Mouse (Mus musculus) kidney, embryonic 14.5 days (tissue): Measurements from ENCODE around the gene Krt7. TPM values are rescaled to one million over a fixed set of nuclear protein-coding genes. Genes with fewer than 3 reads are reported as not detected.

Experiments
- ATAC-seq: fragments of 200-750 bp; cut with Nextera tagmentation; 2 replicates; pipeline ENCODE4 v1.8.0; 2017; ENCODE audit warnings: moderate number of reproducible peaks, mild to moderate bottlenecking, moderate TSS enrichment, moderate library complexity; ENCODE audit not compliant: low FRiP score, low TSS enrichment
- H3K27ac ChIP-seq: fragments of 300-500 bp; sonication (generic); 2 replicates; pipeline ENCODE4 v1.5.1; 2014; ENCODE audit warnings: low read depth, mild to moderate bottlenecking, low read length, moderate library complexity, mixed read lengths
- H3K27me3 ChIP-seq: fragments of 300-500 bp; sonication (generic); 2 replicates; pipeline ENCODE4 v1.6.1; 2014; ENCODE audit warnings: mild to moderate bottlenecking, low read length; ENCODE audit not compliant: control insufficient read depth, insufficient read depth
- H3K36me3 ChIP-seq: fragments of 300-500 bp; sonication (generic); 2 replicates; pipeline ENCODE4 v1.6.1; 2014; ENCODE audit warnings: low read length, mixed read lengths; ENCODE audit not compliant: control insufficient read depth, insufficient read depth
- H3K4me1 ChIP-seq: fragments of 300-500 bp; sonication (generic); 2 replicates; pipeline ENCODE4 v1.6.1; 2014; ENCODE audit warnings: low read length, mixed read lengths; ENCODE audit not compliant: control insufficient read depth, insufficient read depth
- H3K4me2 ChIP-seq: fragments of 300-500 bp; sonication (generic); replicated peaks from 2 replicates; pipeline ENCODE4 v1.6.1; 2014; ENCODE audit warnings: low read depth, mild to moderate bottlenecking, low read length
- H3K4me3 ChIP-seq: fragments of 300-500 bp; sonication (generic); 2 replicates; pipeline ENCODE4 v1.5.1; 2014; ENCODE audit warnings: mild to moderate bottlenecking, low read length
- H3K9ac ChIP-seq: fragments of 300-500 bp; sonication (generic); 2 replicates; pipeline ENCODE4 v1.6.1; 2014; ENCODE audit warnings: low read depth, mild to moderate bottlenecking, low read length, moderate library complexity
- H3K9me3 ChIP-seq: fragments of 300-500 bp; sonication (generic); 2 replicates; pipeline ENCODE4 v1.6.1; 2016; ENCODE audit warnings: low read length; ENCODE audit not compliant: control insufficient read depth
- WGBS: fragments of 180-500 bp; shearing (Covaris S2); extraction: QIAGEN DNeasy Blood & Tissue Kit; methylation state at CpG from one replicate; pipeline ENCODE4 v1.1.7; 2014; 5-methylcytosine and 5-hydroxymethylcytosine counted together
- polyA plus RNA-seq: library from polyadenylated mRNA; unstranded; fragments of >200 nt; fragmentation: Nextera tagmentation; extraction: Ambion mirVana; gene quantifications from 2 replicates; pipeline ENCODE4 v1.2.1, GENCODE M21; 2014

Gene Krt7
- polyA plus RNA-seq, 1 experiment from 2014 or later = 44.0 TPM

DNA sequence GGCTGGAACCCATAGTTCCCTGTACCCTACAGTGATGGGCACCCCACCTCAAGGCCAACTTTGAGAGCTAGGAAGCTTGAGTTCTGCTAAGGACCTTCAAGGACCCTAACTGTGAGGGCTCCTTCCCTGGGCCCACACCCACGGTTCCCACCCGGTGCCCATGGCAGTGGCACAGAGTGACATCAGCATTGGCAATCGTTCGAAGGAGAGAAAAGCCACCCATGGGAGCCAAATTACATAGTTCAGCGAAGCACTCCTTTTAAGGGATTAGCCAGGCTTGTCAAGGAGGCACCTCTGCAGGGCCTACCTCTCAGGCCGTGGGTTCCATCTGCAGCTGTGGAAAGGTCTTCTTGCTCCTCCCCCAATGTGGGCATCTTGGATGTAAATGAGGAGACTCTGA lies 42.8 kb upstream of the Krt7 start:
- Histone ChIP-seq H3K9ac (no peak overlapping the region), H3K4me1 (peaks cover 20% of the 10 kb centered on the region), H3K36me3 (no peaks in the 10 kb centered on the region), H3K27me3 (no peaks in the 10 kb centered on the region), H3K27ac (no peak overlapping the region), H3K4me2 (no peak overlapping the region), H3K4me3 (no peak overlapping the region), H3K9me3 (no peaks in the 10 kb centered on the region)
- 81% methylated on average over 6 of the region's 6 CpGs for WGBS
- ATAC-seq = no peak

GRCm38 (mm10) chr15:101368502-101369381 lies 42.1 kb upstream of the Krt7 start:
- peaks cover 20% of the 10 kb centered on the region for H3K4me1 ChIP-seq
- no peak overlapping the region for H3K9ac ChIP-seq
- H3K4me3 ChIP-seq = no peak overlapping the region
- no peaks in the 10 kb centered on the region for H3K27me3 ChIP-seq
- no peaks in the 10 kb centered on the region for H3K36me3 ChIP-seq
- H3K27ac ChIP-seq = no peak overlapping the region
- WGBS = 74% methylated on average over 11 of the region's 11 CpGs
- no peaks in the 10 kb centered on the region for H3K9me3 ChIP-seq
- no peak for ATAC-seq
- no peak overlapping the region for H3K4me2 ChIP-seq

DNA sequence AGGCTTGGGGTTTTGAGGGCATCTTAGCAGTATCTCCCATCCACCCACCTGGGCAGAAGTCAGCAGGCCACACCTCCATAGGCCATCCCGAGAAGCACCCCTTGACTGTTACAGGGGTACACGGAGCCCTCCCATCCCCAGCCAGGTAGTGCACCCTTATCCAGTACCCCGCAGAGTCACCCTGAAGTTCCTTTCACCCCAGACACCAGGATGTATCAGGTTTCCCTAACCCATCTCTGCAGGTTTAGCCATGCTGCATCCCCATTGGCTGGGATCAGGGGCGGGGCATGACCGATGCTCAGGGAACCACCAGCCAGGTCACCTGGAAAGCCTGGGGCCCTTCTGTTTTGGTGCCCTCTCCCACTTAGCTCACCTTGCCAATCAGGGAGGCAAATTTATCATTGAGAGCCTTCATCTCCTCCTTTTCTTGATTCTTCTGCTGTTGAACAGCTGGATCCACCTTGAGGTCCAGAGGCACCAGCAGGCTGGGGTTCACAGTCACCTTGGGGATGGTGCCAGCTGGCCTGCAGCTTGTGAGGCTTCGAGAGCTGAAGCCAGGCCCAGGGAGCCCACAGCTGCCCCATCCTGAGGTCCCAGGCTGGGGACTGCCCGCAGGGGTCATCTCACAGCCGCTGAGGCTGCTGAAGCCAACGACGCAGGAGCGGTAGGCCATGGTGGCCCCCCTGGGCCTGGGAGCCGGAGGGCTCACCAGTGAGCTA lies 41.3 kb upstream of the Krt7 start:
- peak; percentile 5; the same call in 1 of the 2 replicates for ATAC-seq
- no peaks in the 10 kb centered on the region for H3K9me3 ChIP-seq
- H3K27ac ChIP-seq = peak overlapping the region; percentile 47; the same call in 1 of the 2 replicates
- H3K4me1 ChIP-seq = peaks cover 20% of the 10 kb centered on the region
- WGBS = 43% methylated on average over 12 of the region's 12 CpGs
- 0 out of 2 replicates have a peak overlapping the region, but pooled peaks have one; percentile 4 for H3K9ac ChIP-seq
- no peaks in the 10 kb centered on the region for H3K36me3 ChIP-seq
- H3K4me3 ChIP-seq = no peak overlapping the region
- H3K27me3 ChIP-seq = no peaks in the 10 kb centered on the region
- no peak overlapping the region; the same call in 1 of the 2 replicates for H3K4me2 ChIP-seq

DNA sequence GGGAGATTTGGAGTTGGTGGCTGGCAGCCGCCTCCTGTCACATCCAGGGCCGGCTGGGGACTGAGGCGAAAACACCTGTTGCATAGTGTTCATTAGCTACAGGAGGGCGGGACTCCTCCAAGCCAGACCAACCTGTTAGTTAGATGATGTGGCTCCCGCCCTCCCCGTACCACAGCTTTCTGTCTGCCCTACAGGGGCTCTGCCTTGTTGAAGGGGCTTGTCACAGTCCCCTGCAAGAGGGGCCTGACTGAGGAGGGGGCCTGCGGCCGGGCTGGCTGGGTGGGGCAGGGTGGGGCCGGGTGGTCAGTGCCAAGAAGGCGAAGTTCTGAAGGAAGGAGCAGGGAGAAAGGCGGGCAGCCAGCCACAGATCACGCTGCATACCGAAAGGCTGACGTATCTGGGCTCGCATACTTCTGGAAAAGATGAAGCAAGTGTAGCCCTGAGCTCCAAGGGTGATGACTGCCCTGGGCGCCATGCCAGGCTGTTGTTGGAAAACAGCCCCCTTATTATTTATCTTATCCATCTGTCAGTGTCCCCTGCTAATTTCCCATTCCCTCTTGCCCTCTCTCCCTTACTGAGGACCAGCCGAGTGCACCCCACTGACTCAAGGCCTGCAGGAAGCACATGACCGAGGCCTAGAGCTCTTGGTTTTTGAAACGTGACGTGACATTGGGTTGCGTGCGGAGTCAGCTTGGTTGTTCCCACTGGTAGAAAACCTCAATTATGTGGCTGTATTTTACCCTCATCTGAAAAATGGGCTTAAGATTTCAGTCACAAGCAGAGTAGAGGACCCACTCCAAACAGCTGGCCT lies 40.5 kb upstream of the Krt7 start, which contains the start of gene Krt80:
Gene Krt80, minus strand, starts transcription at position 62 of the 811 bp plus-strand sequence.
- Histone ChIP-seq H3K27me3 (no peaks in the 10 kb centered on the region), H3K9ac (0 out of 2 replicates have a peak within 1 kb of the TSS, but pooled peaks have one; percentile 4), H3K4me2 (no peak within 1 kb of the TSS; the same call in 1 of the 2 replicates), H3K27ac (peak within 1 kb of the TSS; percentile 47; the same call in 1 of the 2 replicates), H3K4me1 (peaks cover 17% of the 10 kb centered on the region), H3K36me3 (no peaks in the 10 kb centered on the region), H3K9me3 (no peaks in the 10 kb centered on the region), H3K4me3 (no peak within 1 kb of the TSS)
- ATAC-seq = peak; percentile 26; the same call in 1 of the 2 replicates
- WGBS = 57% methylated on average over 22 of the region's 22 CpGs

GRCm38 (mm10) chr15:101371141-101371985 lies 39.5 kb upstream of the Krt7 start:
- Histone ChIP-seq H3K4me1 (peaks cover 16% of the 10 kb centered on the region), H3K4me2 (no peak overlapping the region), H3K9me3 (no peaks in the 10 kb centered on the region), H3K9ac (no peak overlapping the region), H3K27ac (no peak overlapping the region), H3K4me3 (no peak overlapping the region), H3K36me3 (no peaks in the 10 kb centered on the region), H3K27me3 (no peaks in the 10 kb centered on the region)
- 72% methylated on average over 15 of the region's 15 CpGs for whole genome bisulfite sequencing
- no peak for ATAC-seq

GRCm38 (mm10) chr15:101372131-101372977 lies 38.5 kb upstream of the Krt7 start:
- no peaks in the 10 kb centered on the region for H3K27me3 ChIP-seq
- H3K36me3 ChIP-seq = no peaks in the 10 kb centered on the region
- ATAC-seq = no peak
- H3K4me2 ChIP-seq = no peak overlapping the region
- no peak overlapping the region for H3K9ac ChIP-seq
- WGBS = 66% methylated on average over 7 of the region's 7 CpGs
- peaks cover 23% of the 10 kb centered on the region for H3K4me1 ChIP-seq
- H3K4me3 ChIP-seq = no peak overlapping the region
- no peak overlapping the region for H3K27ac ChIP-seq
- no peaks in the 10 kb centered on the region for H3K9me3 ChIP-seq

- WGBS = 86% methylated on average over 16 of the region's 16 CpGs
- ATAC-seq = no peak
- no peaks in the 10 kb centered on the region for H3K36me3 ChIP-seq
- H3K27me3 ChIP-seq = no peaks in the 10 kb centered on the region
- H3K4me3 ChIP-seq = no peak overlapping the region
- H3K27ac ChIP-seq = no peak overlapping the region
- no peaks in the 10 kb centered on the region for H3K9me3 ChIP-seq
- H3K9ac ChIP-seq = no peak overlapping the region
- H3K4me1 ChIP-seq = peaks cover 29% of the 10 kb centered on the region
- H3K4me2 ChIP-seq = no peak overlapping the region
These were observed 37.5 kb upstream of the Krt7 start for GRCm38 (mm10) chr15:101373286-101373898.
